Mouse (Mus musculus): ENCODE results near the gene Spag9. TPM values are rescaled to one million over a fixed set of nuclear protein-coding genes. Genes with fewer than 3 reads are reported as not detected.

Spag9 gene
- total RNA-seq, 2 experiments from 2014 or later, result 25.3 to 51.1 TPM

DNA sequence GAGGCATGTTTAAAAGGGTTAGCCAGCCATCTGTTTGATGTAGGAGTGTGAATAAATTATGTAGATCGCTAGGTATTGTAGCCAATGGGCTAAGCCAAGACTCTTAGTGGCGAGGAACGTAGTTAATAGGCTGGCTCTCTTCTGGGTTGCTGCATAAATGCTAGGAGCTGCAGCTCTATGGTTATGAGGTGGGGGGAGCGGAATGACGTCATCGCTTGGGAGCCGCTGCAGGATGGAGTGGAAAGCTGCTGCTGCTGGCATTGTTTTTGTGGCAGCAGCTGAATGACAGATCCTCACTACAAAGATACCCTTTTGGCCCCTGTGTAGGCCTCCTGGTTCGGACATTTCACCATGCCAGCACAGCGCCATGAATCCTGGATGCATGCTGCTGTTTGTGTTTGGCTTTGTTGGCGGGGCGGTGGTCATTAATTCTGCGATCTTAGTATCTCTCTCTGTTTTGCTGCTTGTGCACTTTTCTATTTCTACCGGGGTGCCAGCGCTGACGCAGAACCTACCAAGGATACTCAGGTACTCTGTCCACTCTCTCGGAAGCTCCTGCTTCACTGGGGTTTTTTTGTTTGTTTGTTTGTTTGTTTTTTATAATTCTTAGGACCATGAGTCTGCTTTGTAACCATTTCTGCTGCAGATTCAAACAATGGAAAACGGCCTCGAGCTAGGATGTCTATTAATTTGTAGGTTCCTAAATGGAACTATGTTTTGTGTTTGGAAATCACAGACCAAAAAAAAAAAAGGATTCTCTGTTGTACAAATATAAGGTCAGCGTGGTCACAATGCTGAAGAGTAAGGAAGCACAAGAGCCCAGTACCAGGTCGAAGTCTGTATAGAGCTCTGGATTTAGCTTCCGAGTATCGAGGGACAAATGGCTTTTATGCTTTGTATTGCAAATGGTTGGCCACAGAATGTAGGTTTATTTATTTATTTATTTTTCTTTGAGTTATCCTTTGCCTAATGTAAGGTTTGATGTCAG, 48.4 kb downstream of the Spag9 start:
- ATAC-seq (replicated peaks; ENCODE audit: poor library complexity, severe bottlenecking), result peak; percentile 20; the same call in 1 of the 2 replicates

DNA sequence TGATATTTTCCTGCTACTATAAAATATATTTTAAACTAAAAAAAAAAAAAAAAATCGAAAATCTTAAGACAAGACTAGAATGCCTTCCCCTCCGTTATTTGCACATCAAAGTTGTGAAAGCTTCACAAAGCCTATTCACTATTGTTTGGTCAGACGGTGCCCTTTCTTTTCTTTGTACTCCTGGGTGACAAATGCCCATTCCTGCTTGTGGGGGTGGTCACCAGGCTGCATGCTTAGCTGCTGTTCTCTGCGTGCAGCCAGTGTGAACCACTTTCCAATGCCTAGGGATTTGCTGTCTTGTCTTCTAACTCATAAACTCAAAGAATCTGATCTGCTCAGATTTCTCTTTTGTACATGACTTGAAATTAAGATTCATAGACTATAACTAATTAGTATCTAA, 49.1 kb downstream of the Spag9 start:
- ATAC-seq (replicated peaks; ENCODE audit: poor library complexity, severe bottlenecking), result no peak

- no peak for ATAC-seq (replicated peaks; ENCODE audit: poor library complexity, severe bottlenecking)
Measured at GRCm38 (mm10) chr11:94047288-94047687, 51.4 kb downstream of the Spag9 start.

DNA sequence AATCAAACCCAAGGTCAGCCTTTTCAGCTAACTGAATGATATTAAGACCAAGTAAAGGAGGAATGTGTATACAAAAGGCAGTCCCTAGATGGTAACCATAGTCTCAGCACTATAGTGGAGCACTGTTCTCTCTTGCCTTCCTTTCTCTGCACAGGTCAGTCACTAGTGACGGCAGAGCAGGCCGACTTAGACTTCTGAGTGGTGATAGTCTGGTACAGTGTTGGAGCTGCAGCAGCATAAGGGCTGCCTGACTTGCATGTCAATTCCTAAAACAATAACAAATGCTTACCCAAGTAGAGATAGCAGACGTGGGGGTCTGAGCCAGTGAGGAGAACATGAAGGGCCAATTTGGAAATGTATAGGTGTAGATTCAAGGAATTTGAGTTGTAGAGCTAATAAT, 58.3 kb downstream of the Spag9 start:
- no peak for ATAC-seq (replicated peaks; ENCODE audit: poor library complexity, severe bottlenecking)

DNA sequence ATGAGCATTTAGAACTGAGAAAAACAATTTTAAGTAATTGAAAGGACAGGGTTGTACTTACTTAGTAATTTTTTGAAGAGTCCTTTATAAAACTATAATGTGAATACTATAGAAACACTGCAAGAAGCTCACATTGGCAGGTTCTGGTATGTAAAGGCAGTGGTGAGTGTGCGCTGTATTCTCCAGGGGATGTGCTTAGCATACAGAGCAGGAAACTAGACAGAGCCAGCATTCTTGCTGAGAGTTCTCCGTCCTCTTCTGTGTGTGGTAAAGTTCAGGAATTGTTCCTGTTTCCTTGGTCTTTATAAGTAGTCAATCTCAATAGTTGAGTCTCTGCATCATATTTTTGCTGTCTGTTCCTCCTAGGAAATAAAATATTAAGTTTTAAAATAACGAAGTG, 59.0 kb downstream of the Spag9 start:
- ATAC-seq (replicated peaks; ENCODE audit: poor library complexity, severe bottlenecking), result no peak

DNA sequence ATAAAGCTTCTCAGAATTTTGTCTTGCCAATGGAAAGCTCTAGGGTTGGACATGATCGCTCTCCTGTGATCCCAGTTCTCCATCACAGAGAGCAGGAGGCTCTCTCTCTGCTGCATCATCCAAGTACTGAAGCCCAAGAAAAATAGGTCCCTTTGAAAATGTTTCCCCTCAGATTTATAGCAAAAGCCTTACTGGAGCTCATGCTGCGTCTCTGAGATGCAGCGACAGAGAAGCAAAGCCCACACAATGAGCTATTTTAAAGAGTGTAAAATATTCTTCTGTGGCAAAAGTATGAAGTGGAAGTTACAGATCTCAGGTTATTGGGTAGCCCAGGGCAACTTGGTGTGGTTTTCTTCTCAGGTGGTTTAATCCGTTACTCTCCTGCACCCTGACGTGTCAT, 68.0 kb downstream of the Spag9 start:
- no peak for ATAC-seq (replicated peaks; ENCODE audit: poor library complexity, severe bottlenecking)

DNA sequence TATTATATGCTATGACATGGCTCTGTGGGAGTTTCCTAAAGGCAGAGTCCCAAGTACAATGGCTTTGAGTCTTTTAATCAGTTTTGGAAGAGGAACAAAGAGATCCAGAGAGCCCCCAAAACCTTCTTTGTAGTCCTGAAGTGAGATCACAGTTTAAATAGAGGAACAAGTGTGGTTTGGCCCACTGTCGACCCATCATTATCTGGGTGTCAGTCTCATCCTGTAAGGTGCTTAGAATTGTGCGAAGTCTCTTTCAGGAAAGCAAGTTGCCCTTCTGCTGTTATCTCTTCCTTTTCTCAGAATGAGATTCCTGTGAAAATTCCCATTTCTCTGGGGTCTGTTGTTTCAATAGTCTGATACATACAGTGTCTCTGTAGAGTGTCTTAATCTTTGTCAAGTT, 74.6 kb downstream of the Spag9 start:
- ATAC-seq (replicated peaks; ENCODE audit: poor library complexity, severe bottlenecking), result peak; percentile 44; the same call in 1 of the 2 replicates

DNA sequence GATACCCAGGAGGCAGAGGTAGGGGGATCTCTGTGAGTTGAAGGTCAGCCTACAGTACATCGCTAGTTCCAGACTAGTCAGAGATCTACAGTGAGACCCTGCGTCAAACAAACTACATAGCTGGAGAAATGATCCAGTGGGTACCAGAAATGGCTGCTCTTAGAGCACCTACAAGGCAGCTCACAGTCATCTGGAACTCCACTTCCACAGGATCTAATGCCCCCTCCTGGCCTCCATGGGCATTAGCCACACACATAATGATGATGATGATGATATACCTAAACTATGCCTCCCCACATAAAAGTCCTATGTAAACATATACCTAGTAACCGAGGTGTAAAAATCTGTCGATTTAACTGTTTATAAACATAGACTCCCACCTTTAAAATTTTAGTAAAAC, 77.4 kb downstream of the Spag9 start:
- ATAC-seq (replicated peaks; ENCODE audit: poor library complexity, severe bottlenecking), result peak; percentile 48; the same call in 1 of the 2 replicates

GRCm38 (mm10) chr11:94086966-94087365, 91.1 kb downstream of the Spag9 start:
- peak; percentile 69 for ATAC-seq (replicated peaks; ENCODE audit: poor library complexity, severe bottlenecking)

DNA sequence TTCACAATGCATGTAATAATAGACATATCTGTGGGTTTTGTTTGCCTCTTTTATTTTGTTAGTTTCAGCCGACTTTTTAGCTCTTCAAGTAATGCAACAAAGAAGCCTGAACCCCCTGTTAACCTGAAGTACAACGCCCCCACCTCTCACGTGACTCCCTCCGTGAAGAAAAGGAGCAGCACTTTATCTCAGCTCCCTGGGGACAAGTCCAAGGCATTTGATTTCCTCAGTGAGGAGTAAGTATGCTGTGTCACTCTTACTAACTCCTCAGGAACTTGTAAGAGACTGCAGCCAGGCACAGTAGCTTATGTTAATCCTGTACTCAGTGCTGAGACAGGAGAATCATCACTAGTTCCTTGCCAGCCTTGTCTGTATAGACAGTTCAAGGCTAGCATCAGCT, 94.6 kb downstream of the Spag9 start:
- no peak for ATAC-seq (replicated peaks; ENCODE audit: poor library complexity, severe bottlenecking)

GRCm38 (mm10) chr11:94097489-94097888, 101.6 kb downstream of the Spag9 start:
- ATAC-seq (replicated peaks; ENCODE audit: poor library complexity, severe bottlenecking), result no peak

DNA sequence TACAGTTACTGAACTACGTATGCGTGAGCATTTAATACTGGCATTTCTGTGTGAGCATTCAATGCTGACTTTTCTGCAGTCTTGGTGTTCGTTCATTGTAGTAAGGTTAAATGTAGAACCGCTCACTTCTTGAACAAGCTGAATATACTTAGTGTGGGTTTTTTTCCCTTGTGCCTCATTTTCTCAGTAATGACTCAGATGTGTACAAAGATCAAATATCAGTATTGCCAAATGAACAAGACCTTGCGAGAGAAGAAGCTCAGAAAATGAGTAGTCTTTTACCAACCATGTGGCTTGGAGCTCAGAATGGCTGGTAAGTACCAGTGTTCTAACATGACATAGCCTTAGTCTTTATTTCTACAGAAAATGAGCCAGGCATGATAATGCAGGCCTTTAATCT, 102.9 kb downstream of the Spag9 start:
- no peak for ATAC-seq (replicated peaks; ENCODE audit: poor library complexity, severe bottlenecking)

DNA sequence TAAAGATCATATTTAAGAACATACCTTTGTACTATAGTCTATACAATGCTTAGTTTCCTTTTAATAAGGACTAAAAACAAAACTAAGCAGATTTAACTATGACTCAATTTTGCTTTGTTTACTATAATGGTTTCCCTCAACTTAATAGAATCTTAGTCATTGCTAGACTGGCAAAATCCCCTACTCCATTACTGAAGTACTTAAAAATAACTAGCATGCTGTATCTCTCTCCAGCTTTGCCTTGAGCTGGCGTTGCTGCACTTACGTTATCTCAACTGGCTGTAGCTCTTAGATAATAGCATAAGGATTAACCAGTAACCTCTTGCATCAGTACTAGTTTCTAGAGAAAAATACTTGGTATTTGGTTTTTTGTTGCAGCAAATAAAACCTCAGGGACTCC, 117.9 kb downstream of the Spag9 start:
- no peak for ATAC-seq (replicated peaks; ENCODE audit: poor library complexity, severe bottlenecking)

DNA sequence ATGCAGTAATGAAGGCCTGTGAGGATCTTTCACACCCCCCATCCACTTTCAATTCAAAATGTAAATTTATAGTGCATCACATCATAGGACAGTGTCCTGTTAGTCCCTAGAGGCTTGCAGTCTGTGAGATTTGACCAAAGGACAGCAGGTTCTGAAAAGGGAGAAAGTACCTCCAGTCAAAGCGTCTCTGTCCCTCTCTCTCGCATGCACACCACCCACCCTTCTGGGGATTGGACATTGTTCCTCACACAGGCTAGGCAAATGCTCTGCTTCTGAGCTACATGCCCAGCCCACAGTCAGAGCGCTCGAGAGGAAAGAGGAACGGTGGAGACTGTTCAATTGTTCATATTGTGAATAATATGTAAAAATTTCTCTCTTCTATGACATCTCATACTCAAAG, 119.5 kb downstream of the Spag9 start:
- no peak for ATAC-seq (replicated peaks; ENCODE audit: poor library complexity, severe bottlenecking)

GRCm38 (mm10) chr11:94116655-94117054, 120.8 kb downstream of the Spag9 start:
- ATAC-seq (replicated peaks; ENCODE audit: poor library complexity, severe bottlenecking), result no peak

DNA sequence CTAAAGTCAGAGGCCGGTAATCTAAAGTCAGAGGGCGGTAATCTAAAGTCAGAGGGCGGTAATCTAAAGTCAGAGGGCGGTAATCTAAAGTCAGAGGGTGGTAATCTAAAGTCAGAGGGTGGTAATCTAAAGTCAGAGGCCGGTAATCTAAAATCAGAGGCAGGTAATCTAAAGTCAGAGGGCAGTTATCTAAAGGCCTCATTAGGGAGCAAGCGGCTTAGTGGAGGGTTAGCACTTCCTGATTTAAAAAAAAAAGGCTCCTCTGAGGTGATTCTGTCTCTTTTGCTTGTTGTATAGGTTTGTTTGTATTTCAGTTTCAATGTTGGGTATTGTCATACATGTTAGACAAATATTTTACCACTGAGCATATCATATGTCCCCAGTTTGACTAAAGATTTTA, 121.9 kb downstream of the Spag9 start:
- no peak for ATAC-seq (replicated peaks; ENCODE audit: poor library complexity, severe bottlenecking)

DNA sequence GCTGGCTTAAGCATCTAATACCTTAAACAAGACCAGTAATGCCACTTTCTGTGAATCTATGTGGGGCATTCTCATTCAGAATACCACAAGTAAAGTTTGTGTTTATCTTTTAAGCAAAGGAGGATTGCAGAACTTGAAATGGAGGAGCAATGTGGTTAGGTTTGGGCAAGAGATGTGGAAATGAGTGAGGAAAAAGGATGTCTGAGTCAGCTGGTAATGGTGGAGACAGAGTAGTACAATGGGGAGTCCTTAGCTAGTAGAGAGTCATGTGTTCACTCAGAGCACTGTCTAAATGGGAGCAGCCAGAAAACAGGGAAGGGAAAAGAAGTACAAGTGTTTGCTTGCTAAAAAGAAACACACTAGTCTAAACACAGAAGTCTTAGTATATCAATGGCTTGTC, 122.7 kb downstream of the Spag9 start:
- peak; percentile 87 for ATAC-seq (replicated peaks; ENCODE audit: poor library complexity, severe bottlenecking)

DNA sequence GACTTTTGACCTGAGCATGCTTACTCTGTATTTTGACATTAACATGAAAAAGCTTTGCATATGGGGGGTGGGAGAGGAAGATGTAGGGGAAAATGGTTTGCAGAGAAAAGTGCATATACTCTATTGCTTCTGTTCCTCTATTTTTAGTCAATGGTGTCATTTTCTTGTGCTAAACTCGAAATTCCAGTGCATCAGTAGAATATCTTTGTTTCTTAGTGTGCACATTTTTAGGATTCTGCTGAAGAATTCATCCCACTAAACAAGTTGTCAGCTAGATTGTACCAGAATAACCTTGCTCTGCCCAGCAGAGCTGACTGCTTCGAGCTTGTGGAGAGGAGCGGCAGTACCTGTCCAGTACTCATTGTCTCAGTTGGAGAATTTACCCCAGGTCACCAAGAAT, 124.8 kb downstream of the Spag9 start:
- no peak for ATAC-seq (replicated peaks; ENCODE audit: poor library complexity, severe bottlenecking)

- ATAC-seq (replicated peaks; ENCODE audit: poor library complexity, severe bottlenecking), result no peak
Measured at GRCm38 (mm10) chr11:94121501-94121900, 125.6 kb downstream of the Spag9 start.

DNA sequence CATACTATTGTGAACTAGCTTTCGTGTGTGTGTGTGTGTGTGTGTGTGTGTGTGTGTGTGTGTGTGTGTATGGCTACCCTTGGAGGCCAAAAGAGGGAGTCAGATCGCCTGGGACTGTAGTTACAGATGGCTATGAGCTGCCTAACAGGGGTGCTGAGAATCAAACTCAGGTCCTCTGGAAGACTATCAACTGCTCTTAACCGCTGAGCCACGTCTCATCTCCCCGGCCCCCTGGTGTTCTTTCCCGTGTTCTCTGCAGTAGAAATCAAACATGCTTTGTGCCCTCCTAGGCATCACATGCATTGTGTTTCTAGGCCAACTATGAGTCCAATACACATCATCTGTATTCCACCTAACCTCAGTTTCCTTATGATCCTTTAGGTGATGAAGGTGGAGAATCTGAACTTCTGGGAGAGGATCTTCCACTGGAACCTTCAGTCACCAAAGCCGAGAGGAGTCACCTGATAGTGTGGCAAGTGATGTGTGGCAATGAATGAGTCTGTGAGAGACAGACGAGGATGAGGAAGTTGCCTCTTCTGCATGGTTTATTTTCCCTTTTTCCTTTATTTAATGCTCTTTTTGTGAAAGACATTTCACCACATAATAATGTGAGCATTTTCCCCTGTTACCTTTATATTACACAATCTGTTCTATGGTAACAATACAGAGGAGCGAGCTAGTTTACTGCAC, 126.6 kb downstream of the Spag9 start:
- ATAC-seq (replicated peaks; ENCODE audit: poor library complexity, severe bottlenecking), result peak; percentile 82

DNA sequence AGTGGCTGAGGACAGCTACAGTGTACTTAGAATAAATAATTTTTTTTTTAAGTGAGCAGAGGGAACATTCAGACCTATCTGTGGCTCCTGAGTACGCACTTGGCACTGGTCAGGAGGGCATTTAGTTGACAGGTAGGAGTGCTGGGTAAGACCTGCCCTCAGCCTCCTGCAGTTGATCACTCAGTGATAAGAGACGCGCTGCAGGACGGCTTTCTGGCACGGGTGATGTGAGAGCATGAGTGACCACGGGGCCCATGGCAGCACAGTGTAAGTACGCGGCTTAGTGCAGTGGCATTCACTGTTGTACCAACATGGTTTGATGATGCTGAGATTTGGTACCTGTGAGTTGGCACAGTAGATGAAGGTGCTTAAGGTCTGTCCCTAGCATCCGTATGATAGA, 130.8 kb downstream of the Spag9 start:
- no peak for ATAC-seq (replicated peaks; ENCODE audit: poor library complexity, severe bottlenecking)
